Mouse (Mus musculus) lung, embryonic 14.5 days (tissue): ENCODE data around the gene Gm9745. TPM values are rescaled to one million over a fixed set of nuclear protein-coding genes. Genes with fewer than 3 reads are reported as not detected.
"Not testable (repeated sequence)": the region's sequence is repeated elsewhere in the genome, so short reads cannot be mapped to it uniquely, and the experiment has no call there.

ENCODE experiments used
- ATAC-seq: fragments of 200-750 bp; cut with Nextera tagmentation; 2 replicates; pipeline ENCODE4 v1.8.0; 2017; ENCODE audit warnings: mild to moderate bottlenecking, moderate TSS enrichment, moderate library complexity; ENCODE audit not compliant: insufficient read depth
- DNase-seq: peaks from one replicate; pipeline ENCODE4 v3.0.0-alpha.2; 2015
- H3K27ac ChIP-seq: fragments of 300-500 bp; sonication (generic); 2 replicates; pipeline ENCODE4 v1.5.1; 2014; ENCODE audit warnings: low read depth, mild to moderate bottlenecking, moderate library complexity
- H3K27me3 ChIP-seq: fragments of 300-500 bp; sonication (generic); 2 replicates; pipeline ENCODE4 v1.6.1; 2014; ENCODE audit warnings: low read length, control low read depth; ENCODE audit not compliant: insufficient read depth
- H3K36me3 ChIP-seq: fragments of 300-500 bp; sonication (generic); 2 replicates; pipeline ENCODE4 v1.6.1; 2014; ENCODE audit warnings: control low read depth; ENCODE audit not compliant: insufficient read depth
- H3K4me1 ChIP-seq: fragments of 300-500 bp; sonication (generic); 2 replicates; pipeline ENCODE4 v1.6.1; 2014; ENCODE audit warnings: antibody characterized with exemption, control low read depth; ENCODE audit not compliant: insufficient read depth
- H3K4me2 ChIP-seq: fragments of 300-500 bp; sonication (generic); 2 replicates; pipeline ENCODE4 v1.6.1; 2014; ENCODE audit warnings: mild to moderate bottlenecking
- H3K4me3 ChIP-seq: fragments of 300-500 bp; sonication (generic); 2 replicates; pipeline ENCODE4 v1.5.1; 2014; ENCODE audit warnings: low read depth, low read length
- H3K9ac ChIP-seq: fragments of 300-500 bp; sonication (generic); 2 replicates; pipeline ENCODE4 v1.6.1; 2014
- H3K9me3 ChIP-seq: fragments of 300-500 bp; sonication (generic); 2 replicates; pipeline ENCODE4 v1.6.1; 2016; ENCODE audit warnings: low read depth, low read length, control low read depth
- CTCF ChIP-seq: IDR thresholded peaks from 2 replicates; pipeline ENCODE4 v1.5.1; 2016; ENCODE audit warnings: antibody characterized with exemption, low read depth
- WGBS: fragments of 180-500 bp; shearing (Covaris S2); extraction: QIAGEN DNeasy Blood & Tissue Kit; methylation state at CpG from one replicate; pipeline ENCODE4 v1.1.7; 2014; 5-methylcytosine and 5-hydroxymethylcytosine counted together
- polyA plus RNA-seq: library from polyadenylated mRNA; unstranded; fragments of >200 nt; fragmentation: Nextera tagmentation; extraction: Ambion mirVana; gene quantifications from 2 replicates; pipeline ENCODE4 v1.2.1, GENCODE M21; 2014

Gm9745 gene
- polyA plus RNA-seq, 1 experiment from 2014 or later: not detected

GRCm38 (mm10) chr13:8967742-8968141, 19.7 kb upstream of the Gm9745 start:
- H3K27me3 ChIP-seq: no peaks in the 10 kb centered on the region
- WGBS: 89% methylated on average over 8 of the region's 8 CpGs
- H3K4me2 ChIP-seq: no peak overlapping the region
- H3K4me1 ChIP-seq: no peaks in the 10 kb centered on the region
- H3K36me3 ChIP-seq: peaks cover 34% of the 10 kb centered on the region
- DNase-seq (no peak), ATAC-seq (no peak)
- no peak overlapping the region for H3K4me3 ChIP-seq
- H3K9ac ChIP-seq: no peak overlapping the region
- no peak overlapping the region for H3K27ac ChIP-seq
- TF ChIP-seq CTCF: no peak
- no peaks in the 10 kb centered on the region for H3K9me3 ChIP-seq

DNA sequence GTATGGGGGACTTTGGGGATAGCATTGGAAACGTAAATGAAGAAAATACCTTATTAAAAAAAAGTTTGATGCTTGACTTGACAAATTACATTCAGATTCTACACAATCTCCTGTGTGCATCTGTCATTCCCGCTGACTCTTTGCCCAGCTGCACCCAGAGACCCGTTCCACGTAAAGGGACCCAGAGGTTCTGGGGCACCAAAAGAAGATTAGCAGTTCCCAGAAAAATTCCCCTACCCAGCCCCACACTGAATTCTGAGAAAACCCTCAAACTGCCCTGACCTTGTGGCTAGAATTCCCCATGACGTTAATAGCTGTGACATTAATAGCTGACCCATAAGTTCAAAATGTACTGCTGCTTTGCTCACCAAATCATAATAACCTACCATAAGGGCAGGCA, 17.2 kb upstream of the Gm9745 start:
- Histone ChIP-seq H3K27ac (no peak overlapping the region), H3K4me3 (no peak overlapping the region), H3K27me3 (no peaks in the 10 kb centered on the region), H3K36me3 (peaks cover 16% of the 10 kb centered on the region), H3K9ac (no peak overlapping the region), H3K9me3 (no peaks in the 10 kb centered on the region), H3K4me1 (no peaks in the 10 kb centered on the region), H3K4me2 (no peak overlapping the region)
- no peak for DNase-seq
- TF ChIP-seq CTCF: no peak
- no peak for ATAC-seq
- 92% methylated on average over 5 of the region's 5 CpGs for WGBS

DNA sequence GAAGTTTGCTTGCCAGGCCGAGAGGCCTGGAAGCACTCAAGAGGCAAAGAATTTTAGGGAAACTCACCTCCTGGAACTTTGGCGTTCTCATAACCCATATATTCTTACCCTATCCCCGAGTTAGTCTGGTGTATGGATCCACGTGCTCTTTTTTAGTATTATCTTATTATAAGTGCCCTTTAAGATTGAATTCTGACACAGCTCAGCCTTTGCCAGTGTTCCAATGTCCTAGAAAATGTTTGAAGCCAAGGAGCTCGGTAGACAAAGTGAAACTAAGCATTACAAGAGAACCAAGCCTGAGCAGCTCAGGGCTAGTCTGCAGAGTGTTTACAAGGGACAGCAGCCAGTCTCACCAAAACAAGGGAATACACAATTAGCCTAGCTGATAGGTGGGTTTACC, 14.2 kb upstream of the Gm9745 start:
- not testable (repeated sequence) for H3K27me3 ChIP-seq

DNA sequence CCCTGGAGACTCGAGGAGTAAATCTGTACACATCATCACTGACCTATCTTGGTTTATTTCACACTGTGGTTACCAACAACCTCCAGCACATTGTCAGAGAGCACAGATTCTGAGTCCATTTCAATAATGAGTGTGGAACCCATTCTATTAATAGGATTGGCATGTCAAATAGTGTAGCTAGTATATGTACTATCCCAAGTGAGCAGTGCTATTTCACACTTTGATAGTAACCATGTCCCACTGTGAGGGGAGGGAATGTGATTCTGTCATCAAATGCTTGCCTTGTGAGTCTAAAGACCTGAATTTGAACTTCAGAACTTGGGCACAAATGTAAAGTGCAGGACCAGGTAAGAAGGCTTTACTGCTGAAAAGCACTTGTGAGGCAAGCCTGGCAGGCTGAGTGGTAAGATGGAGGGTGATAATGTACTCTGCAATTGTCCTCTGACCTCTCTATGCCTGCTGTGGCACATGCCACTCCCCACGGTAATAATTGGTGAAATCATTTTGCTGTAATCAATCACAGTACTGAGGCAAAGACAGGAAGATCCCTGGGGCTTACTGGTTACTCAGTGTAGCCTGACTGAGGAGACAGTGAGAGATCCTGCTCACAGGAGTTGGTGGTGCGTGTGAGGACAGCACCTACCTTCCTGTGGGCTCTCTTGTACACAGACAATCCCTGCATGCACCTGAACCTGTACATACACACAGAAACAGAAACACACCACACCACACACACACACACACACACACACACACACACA, 13.3 kb upstream of the Gm9745 start:
- H3K27me3 ChIP-seq, H3K4me2 ChIP-seq, H3K4me3 ChIP-seq, H3K27ac ChIP-seq, DNase-seq, H3K4me1 ChIP-seq, H3K9ac ChIP-seq, ATAC-seq, H3K9me3 ChIP-seq, H3K36me3 ChIP-seq: not testable (repeated sequence)
- 67% methylated on average over 3 of the region's 3 CpGs for WGBS

More for the DNA sequence above, 14.2 kb upstream of the Gm9745 start:
- H3K36me3 ChIP-seq, H3K4me3 ChIP-seq, H3K4me2 ChIP-seq, H3K4me1 ChIP-seq, H3K9me3 ChIP-seq, ATAC-seq, DNase-seq, H3K9ac ChIP-seq, H3K27ac ChIP-seq: not testable (repeated sequence)
- 32% methylated on average over 5 of the region's 5 CpGs for WGBS

DNA sequence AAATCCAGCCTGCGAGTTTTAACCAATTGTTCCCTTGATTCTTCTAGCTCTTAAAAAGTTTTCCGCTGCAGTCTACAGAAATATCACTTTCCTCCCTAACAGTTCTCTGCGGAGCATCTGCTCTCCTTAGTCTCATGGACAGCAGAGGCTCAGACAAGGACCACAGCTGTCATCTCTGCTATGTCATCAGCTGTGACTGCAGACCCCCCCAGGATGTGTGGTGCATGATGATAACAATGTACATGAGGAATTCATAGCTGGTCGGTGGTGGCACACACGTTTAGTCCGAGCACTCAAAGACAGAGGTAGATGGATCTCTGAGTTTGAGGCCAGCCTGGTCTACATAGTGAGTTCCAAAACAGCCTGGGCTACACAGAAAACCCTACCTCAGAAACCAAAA, 11.5 kb upstream of the Gm9745 start:
- H3K4me2 ChIP-seq, DNase-seq, H3K36me3 ChIP-seq, H3K27ac ChIP-seq, H3K4me3 ChIP-seq, ATAC-seq, H3K9ac ChIP-seq, H3K4me1 ChIP-seq, H3K9me3 ChIP-seq, H3K27me3 ChIP-seq: not testable (repeated sequence)
- 85% methylated on average over 5 of the region's 6 CpGs for WGBS

DNA sequence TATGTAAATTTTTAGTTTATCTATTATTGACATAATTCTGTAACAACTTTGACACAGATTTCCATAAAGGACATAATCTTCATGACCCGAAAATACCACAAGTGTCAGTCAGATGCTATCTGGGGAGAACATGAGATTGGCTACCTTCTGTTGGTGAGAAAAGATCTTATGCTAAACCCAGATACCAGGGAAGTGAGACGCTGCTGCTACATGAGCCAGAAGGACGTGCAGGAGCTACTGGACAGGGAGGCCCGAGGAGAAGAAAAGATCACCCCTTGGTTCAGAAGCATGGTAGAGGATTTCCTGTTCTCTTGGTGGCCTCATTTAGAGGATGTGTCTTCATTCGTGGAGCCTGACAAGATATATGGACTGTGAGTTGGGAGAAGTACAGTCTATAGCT, 11.0 kb upstream of the Gm9745 start:
- not testable (repeated sequence) for DNase-seq, H3K4me2 ChIP-seq, H3K9ac ChIP-seq, H3K27me3 ChIP-seq, H3K4me1 ChIP-seq, H3K36me3 ChIP-seq, H3K4me3 ChIP-seq, H3K27ac ChIP-seq, ATAC-seq, H3K9me3 ChIP-seq
- 40% methylated on average over 1 of the region's 5 CpGs for WGBS

- not testable (repeated sequence) for H3K4me3 ChIP-seq, H3K9ac ChIP-seq, H3K4me1 ChIP-seq, H3K36me3 ChIP-seq, H3K9me3 ChIP-seq, DNase-seq, H3K27ac ChIP-seq, ATAC-seq, H3K4me2 ChIP-seq, H3K27me3 ChIP-seq
- no CpG with 5 or more reads among the region's 5 CpGs for WGBS
These were observed 8.8 kb upstream of the Gm9745 start for GRCm38 (mm10) chr13:8956873-8957272.

DNA sequence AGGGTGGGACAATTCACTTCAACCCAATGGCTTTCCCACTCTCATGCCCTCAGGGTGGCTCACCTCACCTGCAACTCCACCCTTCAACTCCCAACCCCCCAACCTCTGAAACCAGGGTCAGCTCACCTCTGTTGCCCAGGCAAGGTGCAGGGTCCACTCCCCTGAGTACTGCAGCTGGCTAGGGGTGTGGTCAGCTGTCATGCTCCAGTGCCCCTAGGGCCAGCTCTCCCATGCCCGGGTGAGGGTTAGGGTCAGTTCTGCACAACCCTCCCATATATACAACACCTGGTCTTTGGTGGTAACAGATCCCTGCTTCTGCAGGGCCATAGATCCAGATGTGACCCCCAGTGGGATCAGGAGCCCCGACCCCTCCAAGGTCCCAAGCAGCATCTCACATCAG, 7.1 kb upstream of the Gm9745 start:
- H3K27me3 ChIP-seq, H3K4me2 ChIP-seq, H3K36me3 ChIP-seq, ATAC-seq, H3K4me3 ChIP-seq, H3K9me3 ChIP-seq, H3K9ac ChIP-seq, H3K4me1 ChIP-seq, H3K27ac ChIP-seq, DNase-seq: not testable (repeated sequence)
- WGBS: 67% methylated on average over 2 of the region's 2 CpGs

DNA sequence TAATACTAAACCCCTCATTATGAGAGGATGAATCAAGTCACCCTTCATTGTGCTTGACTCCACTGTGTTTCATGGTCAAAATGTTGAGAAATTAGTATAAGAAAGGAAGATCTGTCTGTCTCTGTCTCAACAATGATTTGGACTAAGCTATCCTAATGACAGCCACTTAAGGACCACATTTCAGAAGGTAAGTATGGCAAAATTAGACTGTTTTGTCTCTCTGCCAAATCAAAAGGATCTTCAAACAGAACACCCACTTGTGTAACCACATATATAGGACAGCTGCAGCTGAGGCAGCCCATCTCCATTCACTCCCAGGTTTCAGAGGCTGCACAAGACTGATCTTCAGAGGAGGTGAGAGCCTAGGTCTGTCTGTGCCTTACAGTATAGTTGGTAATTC, 4.5 kb upstream of the Gm9745 start, which contains the start of gene Idi2:
Idi2 (plus strand) TSS at position 301 of the 400 bp plus-strand sequence.
- H3K27me3 ChIP-seq, H3K27ac ChIP-seq, H3K9me3 ChIP-seq, H3K4me1 ChIP-seq, H3K9ac ChIP-seq, H3K4me2 ChIP-seq, DNase-seq, ATAC-seq, H3K4me3 ChIP-seq, H3K36me3 ChIP-seq: not testable (repeated sequence)

GRCm38 (mm10) chr13:8943828-8944227, 4.2 kb downstream of the Gm9745 start:
- not testable (repeated sequence) for H3K9me3 ChIP-seq, H3K4me1 ChIP-seq, DNase-seq, ATAC-seq, H3K27me3 ChIP-seq, H3K27ac ChIP-seq, H3K36me3 ChIP-seq, H3K4me2 ChIP-seq, H3K4me3 ChIP-seq, H3K9ac ChIP-seq
- WGBS: no CpG with 5 or more reads among the region's 5 CpGs

DNA sequence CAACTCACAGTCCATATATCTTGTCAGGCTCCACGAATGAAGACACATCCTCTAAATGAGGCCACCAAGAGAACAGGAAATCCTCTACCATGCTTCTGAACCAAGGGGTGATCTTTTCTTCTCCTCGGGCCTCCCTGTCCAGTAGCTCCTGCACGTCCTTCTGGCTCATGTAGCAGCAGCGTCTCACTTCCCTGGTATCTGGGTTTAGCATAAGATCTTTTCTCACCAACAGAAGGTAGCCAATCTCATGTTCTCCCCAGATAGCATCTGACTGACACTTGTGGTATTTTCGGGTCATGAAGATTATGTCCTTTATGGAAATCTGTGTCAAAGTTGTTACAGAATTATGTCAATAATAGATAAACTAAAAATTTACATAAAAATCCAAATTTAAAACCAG, 6.3 kb downstream of the Gm9745 start:
- not testable (repeated sequence) for DNase-seq, H3K9me3 ChIP-seq, H3K27me3 ChIP-seq, ATAC-seq, H3K4me3 ChIP-seq, H3K36me3 ChIP-seq, H3K9ac ChIP-seq, H3K4me1 ChIP-seq, H3K4me2 ChIP-seq, H3K27ac ChIP-seq
- WGBS: 13% methylated on average over 1 of the region's 5 CpGs
